Mouse (Mus musculus) kidney, embryonic 16.5 days (tissue): ENCODE data around the gene Ctnnd1. TPM values are rescaled to one million over a fixed set of nuclear protein-coding genes. Genes with fewer than 3 reads are reported as not detected.
A peak's percentile ranks its signal among the peaks of the same experiment; 100 is the strongest.

ENCODE experiments used
- ATAC-seq: fragments of 200-750 bp; cut with Nextera tagmentation; 2 replicates; pipeline ENCODE4 v1.8.0; 2017; ENCODE audit warnings: moderate TSS enrichment; ENCODE audit not compliant: low FRiP score, low TSS enrichment
- H3K27ac ChIP-seq: fragments of 300-500 bp; sonication (generic); 2 replicates; pipeline ENCODE4 v1.5.1; 2014; ENCODE audit warnings: low read length
- H3K27me3 ChIP-seq: fragments of 300-500 bp; sonication (generic); 2 replicates; pipeline ENCODE4 v1.6.1; 2014; ENCODE audit warnings: low read length, control low read depth, mixed read lengths; ENCODE audit not compliant: insufficient read depth
- H3K36me3 ChIP-seq: fragments of 300-500 bp; sonication (generic); 2 replicates; pipeline ENCODE4 v1.6.1; 2014; ENCODE audit warnings: low read length, control low read depth, mixed read lengths; ENCODE audit not compliant: insufficient read depth
- H3K4me1 ChIP-seq: fragments of 300-500 bp; sonication (generic); 2 replicates; pipeline ENCODE4 v1.6.1; 2014; ENCODE audit warnings: low read length, control low read depth, mixed read lengths; ENCODE audit not compliant: insufficient read depth
- H3K4me2 ChIP-seq: fragments of 300-500 bp; sonication (generic); replicated peaks from 2 replicates; pipeline ENCODE4 v1.6.1; 2014; ENCODE audit warnings: low read depth, low read length
- H3K4me3 ChIP-seq: fragments of 300-500 bp; sonication (generic); 2 replicates; pipeline ENCODE4 v1.5.1; 2014; ENCODE audit warnings: mild to moderate bottlenecking, low read length
- H3K9ac ChIP-seq: fragments of 300-500 bp; sonication (generic); replicated peaks from 2 replicates; pipeline ENCODE4 v1.6.1; 2014; ENCODE audit warnings: low read length
- H3K9me3 ChIP-seq: fragments of 300-500 bp; sonication (generic); 2 replicates; pipeline ENCODE4 v1.6.1; 2016; ENCODE audit warnings: low read length, control low read depth
- WGBS: fragments of 180-500 bp; shearing (Covaris S2); extraction: QIAGEN DNeasy Blood & Tissue Kit; methylation state at CpG from one replicate; pipeline ENCODE4 v1.1.7; 2014; 5-methylcytosine and 5-hydroxymethylcytosine counted together
- polyA plus RNA-seq: library from polyadenylated mRNA; unstranded; fragments of >200 nt; fragmentation: Nextera tagmentation; extraction: Ambion mirVana; gene quantifications from 2 replicates; pipeline ENCODE4 v1.2.1, GENCODE M21; 2015

Ctnnd1 gene
- polyA plus RNA-seq, 1 experiment from 2014 or later = 55.7 TPM

DNA sequence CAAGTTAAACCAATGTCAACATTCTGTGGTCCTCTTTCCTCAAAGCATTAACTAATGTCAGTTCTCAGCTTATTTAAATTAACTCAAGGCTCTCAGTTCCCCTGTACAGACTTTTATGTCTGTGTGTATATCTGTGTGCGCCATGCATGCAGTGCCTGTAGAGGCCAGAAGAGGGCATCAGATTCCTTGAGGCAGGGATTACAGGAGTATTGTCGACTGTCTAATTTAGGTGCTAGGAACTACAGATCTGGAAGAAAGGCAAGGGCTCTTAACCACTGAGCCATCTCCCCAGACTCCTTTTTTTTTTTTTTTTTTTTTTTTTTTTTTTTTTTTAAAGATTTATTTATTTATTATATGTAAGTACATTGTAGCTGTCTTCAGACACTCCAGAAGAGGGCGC is 69.4 kb downstream of the Ctnnd1 start:
- 91% methylated on average over 2 of the region's 3 CpGs for WGBS
- Histone ChIP-seq H3K9ac (no peak overlapping the region), H3K4me3 (no peak overlapping the region), H3K27ac (no peak overlapping the region), H3K9me3 (0 out of 2 replicates have a peak, but pooled peaks cover 3% of the 10 kb centered on the region), H3K27me3 (no peaks in the 10 kb centered on the region), H3K4me1 (no peaks in the 10 kb centered on the region), H3K4me2 (no peak overlapping the region), H3K36me3 (peaks cover 19% of the 10 kb centered on the region)
- no peak for ATAC-seq

DNA sequence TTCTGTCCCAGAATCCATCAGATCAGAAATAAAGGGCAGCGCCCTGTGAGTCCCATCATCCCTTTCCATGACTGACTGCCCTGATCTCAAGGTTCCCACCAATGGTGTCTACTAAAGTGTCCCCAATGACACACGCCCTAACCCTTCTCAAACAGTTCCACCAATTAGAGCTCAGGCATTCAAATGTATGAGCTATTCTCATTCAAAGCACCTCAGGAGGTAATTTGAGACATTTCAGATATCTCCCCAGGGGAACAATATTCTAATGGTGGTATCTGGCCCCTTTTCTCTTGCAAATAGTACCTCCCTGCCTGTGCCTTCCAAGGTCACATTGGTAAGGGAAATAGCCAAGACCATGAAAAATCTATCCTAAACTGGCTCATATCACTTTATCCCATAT is 71.3 kb downstream of the Ctnnd1 start:
- no peak overlapping the region for H3K27ac ChIP-seq
- no peak for ATAC-seq
- H3K4me3 ChIP-seq = no peak overlapping the region
- no peak overlapping the region for H3K9ac ChIP-seq
- no peaks in the 10 kb centered on the region for H3K27me3 ChIP-seq
- H3K4me1 ChIP-seq = no peaks in the 10 kb centered on the region
- H3K36me3 ChIP-seq = peaks cover 17% of the 10 kb centered on the region
- H3K9me3 ChIP-seq = 0 out of 2 replicates have a peak, but pooled peaks cover 3% of the 10 kb centered on the region
- 93% methylated on average over 2 of the region's 2 CpGs for WGBS
- no peak overlapping the region for H3K4me2 ChIP-seq

DNA sequence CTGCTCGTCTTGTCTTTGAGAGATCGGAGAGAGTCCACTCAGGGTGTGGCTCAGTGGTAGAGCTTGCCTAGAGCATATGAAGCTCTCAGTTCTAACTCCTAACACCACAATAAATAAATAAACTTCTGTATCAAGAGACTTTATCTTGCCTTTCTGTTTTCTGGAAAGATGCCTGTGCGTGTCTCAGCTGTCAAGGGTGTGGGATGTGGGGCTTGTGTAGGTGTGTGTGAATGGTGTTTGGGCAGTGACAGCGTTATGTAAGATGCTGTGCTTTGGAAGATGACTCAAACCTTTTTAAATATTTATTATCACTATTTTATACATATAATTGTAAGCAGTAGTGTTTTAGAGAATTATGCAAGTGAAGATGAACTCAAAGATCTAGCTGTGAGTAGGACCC is 76.4 kb downstream of the Ctnnd1 start:
- 92% methylated on average over 4 of the region's 4 CpGs for WGBS
- peaks cover 10% of the 10 kb centered on the region; the same call in 1 of the 2 replicates for H3K36me3 ChIP-seq
- 0 out of 2 replicates have a peak, but pooled peaks cover under 1% of the 10 kb centered on the region for H3K9me3 ChIP-seq
- H3K27me3 ChIP-seq = no peaks in the 10 kb centered on the region
- no peak overlapping the region for H3K9ac ChIP-seq
- no peak overlapping the region for H3K4me3 ChIP-seq
- no peak for ATAC-seq
- H3K27ac ChIP-seq = no peak overlapping the region
- no peak overlapping the region for H3K4me2 ChIP-seq
- no peaks in the 10 kb centered on the region for H3K4me1 ChIP-seq

DNA sequence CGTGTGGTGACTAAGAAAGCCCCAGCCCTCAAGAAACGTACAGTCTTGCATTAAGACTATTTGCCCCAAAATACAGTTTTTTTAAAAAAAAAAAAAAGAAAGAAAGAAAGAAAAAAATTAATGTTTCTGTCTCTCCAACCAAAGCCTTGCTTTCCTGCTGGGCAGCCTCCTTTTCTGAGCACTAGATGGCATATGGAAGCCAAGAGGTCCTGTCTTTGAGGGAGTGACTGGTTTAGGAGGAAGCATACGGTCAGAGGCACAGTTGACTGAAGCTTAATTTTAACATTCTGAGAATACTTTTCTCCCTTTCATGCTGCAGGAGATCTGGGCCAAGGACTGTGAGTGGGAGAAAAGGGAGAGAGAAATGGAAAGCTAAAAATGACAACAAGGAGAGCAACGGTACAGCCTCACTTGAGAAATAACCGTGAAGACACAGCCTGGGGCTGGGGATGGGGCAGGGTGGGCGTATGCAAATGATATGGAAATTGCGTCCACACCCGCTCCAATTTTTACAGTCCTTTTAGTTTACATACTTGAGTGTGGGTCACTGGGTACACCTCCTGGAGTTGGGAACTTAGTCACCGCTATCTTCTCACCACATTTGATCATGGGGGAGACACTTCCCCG is 93.6 kb downstream of the Ctnnd1 start:
- 47% methylated on average over 10 of the region's 10 CpGs for WGBS
- peak overlapping the region; percentile 41 for H3K4me2 ChIP-seq
- no peaks in the 10 kb centered on the region for H3K36me3 ChIP-seq

DNA sequence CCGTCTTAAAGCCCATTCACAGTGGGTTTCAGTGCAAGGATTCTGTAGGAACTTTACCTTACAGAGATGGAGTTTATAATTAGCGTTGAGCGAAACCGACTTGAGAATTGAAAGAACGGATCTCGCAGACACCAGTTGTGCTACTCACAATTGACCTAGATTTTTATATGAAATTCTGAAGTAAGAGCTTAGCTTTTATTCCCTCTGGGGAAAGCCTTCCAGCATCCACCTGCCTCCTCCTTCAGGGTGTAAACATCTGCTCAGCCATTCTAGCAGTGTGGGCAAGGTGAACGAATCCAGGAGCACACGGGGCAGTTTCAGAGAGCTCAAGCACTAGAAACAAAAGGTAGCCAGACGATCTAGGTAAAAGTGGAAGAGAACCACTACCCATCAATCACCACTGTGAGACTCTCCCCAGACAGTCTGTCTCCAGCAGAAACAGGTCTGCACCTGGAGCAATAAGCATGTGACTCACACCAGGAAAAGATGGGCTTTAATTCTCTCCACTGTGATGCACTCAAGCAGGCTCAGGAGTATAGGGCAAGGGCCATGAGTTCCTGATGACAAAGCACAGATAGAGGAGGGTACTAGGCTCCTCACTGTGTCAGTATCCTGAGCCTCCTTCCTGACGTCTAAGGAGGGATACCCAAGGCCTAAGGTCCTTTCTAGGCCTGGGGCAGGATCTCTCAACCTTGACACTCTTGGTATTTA is 99.0 kb downstream of the Ctnnd1 start:
- no peak overlapping the region for H3K27ac ChIP-seq
- H3K27me3 ChIP-seq = no peaks in the 10 kb centered on the region
- no peaks in the 10 kb centered on the region for H3K4me1 ChIP-seq
- ATAC-seq = no peak
- H3K9me3 ChIP-seq = no peaks in the 10 kb centered on the region
- no peak overlapping the region for H3K4me2 ChIP-seq
- H3K36me3 ChIP-seq = no peaks in the 10 kb centered on the region
- H3K4me3 ChIP-seq = no peak overlapping the region
- H3K9ac ChIP-seq = no peak overlapping the region
- 71% methylated on average over 10 of the region's 10 CpGs for WGBS

More for the DNA sequence above, 93.6 kb downstream of the Ctnnd1 start:
- Histone ChIP-seq H3K27ac (no peak overlapping the region), H3K27me3 (no peaks in the 10 kb centered on the region), H3K9ac (no peak overlapping the region), H3K4me3 (peak overlapping the region; percentile 2; the same call in 1 of the 2 replicates), H3K9me3 (no peaks in the 10 kb centered on the region), H3K4me1 (no peaks in the 10 kb centered on the region)
- no peak for ATAC-seq

Other genes starting within 250 kb of the Ctnnd1 start
- gene Calcrl, start 225.4 kb downstream of the Ctnnd1 start, polyA plus RNA-seq = 64.7 and 73.3 TPM in 2 replicates
- 37.2 and 40.2 TPM in 2 replicates for gene Tfpi, start 174.0 kb downstream of the Ctnnd1 start, polyA plus RNA-seq
- 0.14 and 0.22 TPM in 2 replicates for gene Btbd18, start 8.3 kb upstream of the Ctnnd1 start, polyA plus RNA-seq
- 304 and 332 TPM in 2 replicates for gene Selenoh, start 20.0 kb upstream of the Ctnnd1 start, polyA plus RNA-seq
- not detected in 2 replicates for gene Gm28635, start 27.3 kb upstream of the Ctnnd1 start, polyA plus RNA-seq
- 39.2 and 42.6 TPM in 2 replicates for gene Med19, start 27.6 kb upstream of the Ctnnd1 start, polyA plus RNA-seq
- gene Tmx2, start 28.4 kb upstream of the Ctnnd1 start, polyA plus RNA-seq = 202 and 216 TPM in 2 replicates
- 30.4 and 30.6 TPM in 2 replicates for gene Zdhhc5, start 64.4 kb upstream of the Ctnnd1 start, polyA plus RNA-seq
- gene Clp1, start 76.6 kb upstream of the Ctnnd1 start, polyA plus RNA-seq = 31.1 and 32.1 TPM in 2 replicates
- 5.4 and 9.4 TPM in 2 replicates for gene Ypel4, start 83.3 kb upstream of the Ctnnd1 start, polyA plus RNA-seq
- 9.8 and 10.9 TPM in 2 replicates for gene Gm19426, start 92.9 kb upstream of the Ctnnd1 start, polyA plus RNA-seq
- 115 and 119 TPM in 2 replicates for gene Serping1, start 124.7 kb upstream of the Ctnnd1 start, polyA plus RNA-seq
- gene Ube2l6, start 148.1 kb upstream of the Ctnnd1 start, polyA plus RNA-seq = 44.0 and 46.9 TPM in 2 replicates
- gene Smtnl1, start 171.9 kb upstream of the Ctnnd1 start, polyA plus RNA-seq = 0.19 and 0.26 TPM in 2 replicates
- gene Timm10, start 176.2 kb upstream of the Ctnnd1 start, polyA plus RNA-seq = 60.1 and 66.6 TPM in 2 replicates
- 15.6 and 17.8 TPM in 2 replicates for gene Slc43a1, start 188.1 kb upstream of the Ctnnd1 start, polyA plus RNA-seq
- gene Rtn4rl2, start 235.9 kb upstream of the Ctnnd1 start, polyA plus RNA-seq = 1.0 and 1.5 TPM in 2 replicates